Mouse (Mus musculus) bone marrow, adult 2 months (tissue): Measurements from ENCODE around the gene Itk.

Experiments
- CTCF ChIP-seq: fragments of 200-500 bp; IDR thresholded peaks from 2 replicates; pipeline ENCODE4 v1.5.1; 2011; ENCODE audit warnings: low read length, control low read depth; ENCODE audit not compliant: control insufficient read depth, insufficient read depth
- POLR2A ChIP-seq: fragments of 200-500 bp; IDR thresholded peaks from 2 replicates; pipeline ENCODE4 v1.6.1; 2011; ENCODE audit warnings: low read depth, mild to moderate bottlenecking, control low read depth, low read length, borderline replicate concordance; ENCODE audit not compliant: control insufficient read depth

DNA sequence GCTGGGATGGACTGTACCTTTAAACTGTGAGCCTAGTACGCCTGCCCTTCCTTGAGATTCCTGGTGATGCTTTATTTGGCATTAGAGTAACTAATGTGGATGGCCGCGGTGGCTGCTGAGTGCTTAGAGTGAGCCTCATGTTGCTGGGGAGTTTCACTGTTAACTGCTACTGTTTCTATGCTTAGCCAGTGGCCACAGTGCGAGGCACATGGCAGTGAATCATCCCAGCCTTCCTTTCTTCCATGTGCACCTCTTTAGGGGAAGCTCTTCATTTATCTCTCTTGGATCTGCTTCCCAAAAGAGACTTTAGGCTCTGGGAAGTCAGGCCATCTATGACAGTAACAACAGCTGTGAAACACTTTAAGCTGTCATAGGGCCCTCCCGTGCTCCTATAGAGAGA lies 106.7 kb downstream of the Itk start:
- TF ChIP-seq CTCF (no peak), POLR2A (no peak)
